Mouse (Mus musculus): ENCODE results near the gene Efcab14.

The Efcab14 gene

DNA sequence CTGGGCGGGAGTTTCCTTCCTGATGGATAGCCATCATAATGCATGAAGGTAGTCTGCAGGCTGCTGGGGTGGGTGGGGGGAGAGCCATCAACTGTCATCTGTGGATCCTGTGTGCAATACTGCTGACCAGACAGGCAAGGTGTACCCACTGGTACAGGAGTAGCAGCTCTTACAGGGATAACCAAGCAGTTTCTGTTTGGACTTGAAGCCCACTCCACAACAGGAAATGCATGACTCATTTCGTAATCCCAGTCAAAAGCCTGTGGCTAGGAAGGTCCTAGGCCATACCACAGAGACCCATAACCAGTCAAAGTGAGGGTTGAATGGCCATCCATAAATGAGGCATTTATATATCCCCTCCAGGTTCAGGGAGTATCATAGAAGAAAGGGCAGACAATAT, 40.1 kb downstream of the Efcab14 start:
- DNase-seq (ENCODE audit: extremely low read depth, low read depth, low spot score), result no peak

- no peak for DNase-seq (ENCODE audit: extremely low read depth, low read depth, low spot score)
Measured at GRCm38 (mm10) chr4:115780269-115780668, 42.7 kb downstream of the Efcab14 start.

DNA sequence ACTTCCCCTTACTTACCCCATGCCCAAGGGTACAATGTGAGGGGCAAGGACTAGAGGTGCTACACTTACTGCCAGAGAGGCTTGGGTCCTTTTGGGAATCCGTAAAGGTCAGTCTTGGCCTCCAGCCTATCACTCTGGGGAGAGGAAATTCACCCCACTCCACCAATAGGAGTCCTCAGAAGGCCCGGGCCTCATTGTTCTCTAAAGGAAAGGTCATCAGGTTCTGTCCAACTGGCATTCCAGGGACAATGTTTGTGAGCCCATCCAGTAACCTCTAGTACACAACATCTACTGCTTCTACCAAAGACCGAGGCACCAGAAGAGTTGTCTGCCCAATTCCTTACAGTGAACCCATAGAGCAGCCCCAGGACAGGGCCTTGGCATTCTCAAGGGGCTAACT, 43.4 kb downstream of the Efcab14 start, which contains the start of gene Tex38:
TSS of gene Tex38 (minus strand) at position 101 of the 400 bp plus-strand sequence.
- DNase-seq (ENCODE audit: extremely low read depth, low read depth, low spot score), result no peak

GRCm38 (mm10) chr4:115782026-115782805, 44.7 kb downstream of the Efcab14 start:
- DNase-seq (ENCODE audit: extremely low read depth, low read depth, low spot score), result no peak

DNA sequence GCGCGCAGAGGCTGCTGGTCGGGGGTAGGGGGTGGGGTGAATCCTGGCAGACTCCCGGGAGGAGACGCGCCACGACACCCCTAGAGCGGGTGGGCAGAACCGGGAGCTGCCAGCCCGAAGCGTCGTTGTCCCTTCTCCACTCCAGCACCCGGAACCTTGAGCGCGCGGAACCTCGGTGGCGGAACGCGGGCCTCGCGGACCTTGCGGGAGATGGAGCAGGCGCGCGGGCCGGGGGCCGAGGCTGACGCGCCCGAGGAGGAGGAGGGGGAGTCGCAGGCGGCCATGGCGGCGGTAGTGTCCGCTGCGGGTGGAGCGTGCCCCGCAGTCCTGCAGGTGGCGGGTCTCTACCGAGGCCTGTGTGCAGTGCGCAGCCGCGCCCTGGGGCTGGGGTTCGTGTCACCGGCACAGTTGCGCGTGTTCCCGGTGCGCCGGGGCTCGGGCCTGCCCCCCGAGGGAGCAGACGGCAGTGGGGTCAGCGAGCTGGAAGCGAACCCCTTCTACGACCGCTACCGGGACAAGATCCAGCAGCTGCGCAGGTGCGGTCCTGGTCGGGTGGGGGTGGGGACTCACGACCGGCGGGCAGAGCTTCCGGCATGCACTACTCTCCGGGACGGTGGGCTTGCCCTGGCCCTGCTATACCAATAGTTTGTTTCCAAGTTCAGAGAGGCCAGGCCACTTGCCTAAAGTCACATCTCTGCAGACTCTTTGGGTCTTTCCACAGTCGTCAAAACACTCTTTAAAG, 47.4 kb downstream of the Efcab14 start, which contains the start of gene Atpaf1:
TSS of gene Atpaf1 (plus strand) at position 44 of the 742 bp plus-strand sequence.
- DNase-seq (ENCODE audit: extremely low read depth, low read depth, low spot score), result no peak

GRCm38 (mm10) chr4:115785511-115786034, 48.0 kb downstream of the Efcab14 start:
- no peak for DNase-seq (ENCODE audit: extremely low read depth, low read depth, low spot score)

DNA sequence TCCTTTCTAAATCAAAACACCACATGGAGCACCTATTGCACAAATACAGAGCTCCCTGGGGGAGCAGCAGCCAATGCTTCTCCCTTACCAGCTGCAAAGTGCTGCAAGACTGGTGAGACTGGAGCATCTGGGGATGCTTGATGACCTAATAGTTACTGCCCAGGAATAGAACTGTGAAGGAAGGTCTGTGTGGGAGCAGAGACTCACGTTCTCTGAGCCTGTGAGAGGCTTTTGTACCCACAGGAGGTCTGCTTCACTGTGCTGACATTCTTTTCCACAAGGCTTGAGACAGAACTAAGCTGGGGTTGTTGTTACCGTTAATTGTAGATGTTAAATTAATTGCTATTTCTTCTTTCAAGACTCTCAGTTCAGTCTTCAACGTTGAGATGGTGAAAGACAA, 53.3 kb downstream of the Efcab14 start:
- peak; percentile 5 for DNase-seq (ENCODE audit: extremely low read depth, low read depth, low spot score)

DNA sequence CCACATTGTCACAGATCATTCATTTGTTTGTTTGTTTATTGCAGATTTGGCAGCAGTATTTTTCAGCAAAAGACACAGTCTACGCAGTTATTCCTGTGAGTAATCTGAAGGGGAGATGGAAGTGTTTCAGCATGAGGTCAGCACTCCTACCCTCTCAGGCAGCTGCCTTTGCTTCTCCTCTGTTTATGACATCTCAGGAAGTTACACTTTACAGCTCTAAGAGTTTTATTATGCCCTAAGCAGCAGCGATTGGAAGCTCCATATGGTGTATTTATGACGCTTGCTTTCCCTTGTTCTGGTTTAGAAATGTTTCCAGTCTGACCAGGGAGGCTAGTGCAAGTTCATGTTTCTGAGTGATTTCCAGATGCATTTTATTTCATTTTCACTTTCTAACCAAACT, 57.8 kb downstream of the Efcab14 start:
- no peak for DNase-seq (ENCODE audit: extremely low read depth, low read depth, low spot score)

DNA sequence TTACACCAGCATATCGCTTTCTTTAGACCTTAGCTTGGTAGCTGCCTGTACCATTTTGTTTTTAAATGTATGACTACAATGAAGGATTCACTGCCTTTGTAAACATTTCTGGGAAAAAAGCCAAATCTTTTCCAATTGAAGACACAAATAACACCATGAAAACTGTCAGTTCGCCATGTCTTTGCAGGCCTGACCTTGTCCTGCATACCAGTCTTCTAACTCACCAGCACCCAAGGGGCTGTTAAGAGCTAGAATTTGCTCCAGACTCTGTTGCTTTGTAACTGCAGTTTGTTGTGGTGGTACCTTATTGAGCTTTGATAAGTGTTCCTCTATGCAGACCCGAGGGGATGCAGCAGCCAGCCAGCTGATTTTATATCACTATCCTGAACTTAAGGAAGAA, 62.4 kb downstream of the Efcab14 start:
- DNase-seq (ENCODE audit: extremely low read depth, low read depth, low spot score), result no peak

DNA sequence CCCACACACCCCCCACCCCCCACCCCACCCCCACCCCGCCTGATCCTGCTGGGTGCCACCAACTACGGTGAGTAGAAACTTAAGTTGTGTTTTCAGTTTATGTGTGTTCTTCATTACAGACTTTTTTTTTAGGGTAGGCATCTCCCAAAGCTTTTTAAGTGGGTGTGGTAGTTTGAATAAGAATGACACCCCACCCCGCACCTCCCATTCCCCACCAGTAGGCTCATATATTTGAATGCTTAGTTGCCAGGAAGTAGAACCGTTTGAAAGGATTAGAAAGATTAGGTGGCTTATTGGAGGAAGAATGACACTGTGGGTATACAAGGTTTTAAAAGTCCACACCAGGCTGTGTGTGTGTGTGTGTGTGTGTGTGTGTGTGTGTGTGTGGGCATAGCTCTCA, 74.8 kb downstream of the Efcab14 start:
- DNase-seq (ENCODE audit: extremely low read depth, low read depth, low spot score), result no peak

DNA sequence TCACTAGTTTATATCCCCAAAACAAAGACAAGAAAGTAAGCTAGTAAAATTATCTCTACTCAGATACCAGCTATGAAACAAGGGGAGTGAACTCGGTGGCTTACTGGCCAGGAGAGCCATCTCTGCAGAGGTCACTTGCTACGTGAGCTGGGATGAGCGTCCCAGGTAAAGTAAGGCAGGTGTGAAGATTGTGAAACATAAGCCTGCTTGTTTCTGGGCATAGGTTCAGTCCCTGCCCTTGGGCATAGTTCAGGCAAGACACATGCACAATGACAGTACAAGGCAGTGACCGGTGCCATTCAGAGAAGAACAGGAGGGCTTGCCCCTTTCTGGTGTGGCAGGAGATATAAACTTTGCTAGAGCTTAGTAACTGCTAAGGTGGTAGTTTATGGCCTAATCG, 78.1 kb downstream of the Efcab14 start:
- no peak for DNase-seq (ENCODE audit: extremely low read depth, low read depth, low spot score)

- DNase-seq (ENCODE audit: extremely low read depth, low read depth, low spot score), result no peak
Measured at GRCm38 (mm10) chr4:115820199-115820598, 82.7 kb downstream of the Efcab14 start.

DNA sequence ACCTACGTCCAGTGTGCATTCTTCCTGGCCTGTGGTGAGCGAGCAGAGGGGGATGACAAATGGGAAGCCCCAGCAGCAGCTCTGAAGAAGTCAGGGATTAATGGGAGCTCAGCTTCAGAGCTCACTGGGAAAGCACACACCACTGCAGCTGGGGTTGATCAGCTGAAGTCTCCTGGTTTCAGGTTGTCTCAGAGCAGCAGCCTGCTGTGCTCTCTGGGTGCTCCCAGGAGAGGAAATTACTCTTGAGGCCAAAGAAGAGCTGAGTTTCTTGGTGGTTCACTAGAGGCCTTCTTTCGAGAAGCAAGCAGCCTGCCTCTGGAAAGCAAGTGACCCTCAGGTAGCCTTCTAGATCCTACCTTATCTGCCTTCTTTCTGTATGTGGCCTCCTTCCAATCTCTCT, 83.4 kb downstream of the Efcab14 start:
- DNase-seq (ENCODE audit: extremely low read depth, low read depth, low spot score), result no peak

DNA sequence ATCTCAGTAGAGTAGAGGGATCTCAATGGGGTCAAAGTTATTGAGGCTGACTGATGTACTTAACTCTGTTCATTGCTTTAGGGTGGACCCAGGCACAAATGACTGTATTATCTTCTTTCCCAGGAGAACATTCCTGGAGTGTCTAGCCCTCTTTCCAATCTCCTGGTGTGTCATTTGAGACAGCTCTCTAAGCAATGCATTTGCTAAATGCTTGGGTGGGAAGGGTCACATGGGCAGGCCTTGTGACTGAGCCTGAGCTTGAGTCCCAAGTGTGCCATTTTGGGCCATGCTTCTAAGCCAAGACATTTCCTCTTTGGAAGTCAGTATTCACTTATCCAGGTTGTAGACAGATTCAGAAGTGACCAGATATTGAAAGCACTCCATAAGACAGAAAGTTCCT, 83.9 kb downstream of the Efcab14 start:
- no peak for DNase-seq (ENCODE audit: extremely low read depth, low read depth, low spot score)

DNA sequence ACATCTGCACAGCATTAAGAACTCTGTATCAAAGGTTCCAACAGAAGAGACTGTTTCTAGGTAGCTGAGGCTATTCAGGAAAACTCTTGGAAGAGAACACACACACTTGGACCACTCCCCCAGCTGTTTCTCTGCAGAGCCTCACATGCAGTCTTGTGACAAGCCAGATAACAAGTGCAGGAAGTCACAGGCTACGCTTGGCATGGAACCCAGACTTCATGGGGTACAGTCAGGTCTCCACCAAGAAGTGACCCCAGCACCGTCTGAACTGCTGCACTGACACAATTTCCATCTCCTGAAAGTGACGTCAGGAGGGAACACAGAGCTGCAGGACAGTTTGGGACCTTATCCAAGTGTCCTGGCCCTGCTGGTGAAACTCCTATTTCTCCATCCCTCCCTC, 84.4 kb downstream of the Efcab14 start:
- DNase-seq (ENCODE audit: extremely low read depth, low read depth, low spot score), result no peak

DNA sequence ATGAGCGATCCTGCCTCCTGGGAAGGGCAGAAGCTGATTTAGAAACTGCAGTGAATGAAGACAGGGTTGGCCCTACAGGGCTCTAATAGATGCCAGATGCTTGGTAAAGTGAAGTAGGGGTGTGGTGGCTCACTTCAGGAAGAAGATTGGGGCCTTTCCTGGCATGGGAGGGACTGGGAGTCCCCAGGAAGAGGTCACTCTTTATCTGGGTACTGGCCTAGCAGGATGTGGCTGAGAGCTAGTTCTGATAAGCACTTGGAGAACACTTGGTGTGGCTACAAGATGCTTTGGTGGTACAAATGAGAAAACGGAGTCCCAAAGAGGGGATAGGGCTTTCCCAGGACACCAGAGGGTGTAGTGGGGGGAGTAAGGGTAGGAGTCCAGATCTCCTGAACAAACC, 86.6 kb downstream of the Efcab14 start:
- DNase-seq (ENCODE audit: extremely low read depth, low read depth, low spot score), result no peak

GRCm38 (mm10) chr4:115825271-115825670, 87.7 kb downstream of the Efcab14 start:
- no peak for DNase-seq (ENCODE audit: extremely low read depth, low read depth, low spot score)

Measured in fat pad, adult 2 months (tissue).